Mouse (Mus musculus): ENCODE measurements around the gene Chd5. TPM values are rescaled to one million over a fixed set of nuclear protein-coding genes. Genes with fewer than 3 reads are reported as not detected.
A peak's percentile ranks its signal among the peaks of the same experiment; 100 is the strongest.

The Chd5 gene
- total RNA-seq, 4 experiments from 2014 or later = 0.19 to 0.59 (median 0.27) TPM

DNA sequence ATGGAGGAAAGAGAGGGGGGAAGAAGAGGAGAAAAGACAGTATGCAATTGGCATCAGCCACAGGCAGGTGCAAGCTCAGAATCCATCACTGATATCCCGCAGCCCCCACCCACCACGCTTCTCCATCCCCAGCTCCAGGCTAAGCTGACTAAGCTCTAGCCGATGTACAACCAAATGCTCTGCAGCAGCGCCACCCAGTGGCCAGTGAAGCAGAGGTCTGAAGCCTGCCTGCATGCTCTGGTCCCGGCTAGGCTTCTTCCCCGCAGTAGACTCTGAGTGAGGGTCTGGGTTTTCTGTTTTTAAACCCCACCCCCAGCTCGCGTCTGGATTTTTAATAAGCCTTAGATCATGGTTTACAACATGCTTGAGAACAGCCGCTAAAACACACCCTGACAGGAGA lies 96.4 kb downstream of the Chd5 start:
- DNase-seq (ENCODE audit: low spot score) = peak; percentile 83

DNA sequence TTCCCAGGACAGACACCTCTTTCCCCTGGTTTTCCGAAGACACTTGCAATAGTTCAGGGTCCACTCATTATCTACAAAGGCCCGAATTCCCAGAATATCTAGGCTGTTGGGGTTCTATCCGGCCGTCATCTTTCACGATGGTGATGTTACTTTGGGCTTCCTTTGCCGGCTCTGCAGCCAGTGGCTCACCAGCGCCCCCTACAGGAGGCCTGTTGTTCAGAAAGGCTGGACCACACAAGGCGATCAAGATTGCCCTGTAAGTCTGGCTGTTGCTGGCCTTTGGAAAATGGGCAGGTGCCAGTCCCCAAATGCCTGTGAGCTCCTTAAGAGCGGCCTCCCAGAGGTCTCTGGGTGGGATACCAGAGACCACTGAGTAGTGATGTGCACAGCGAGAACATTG lies 96.8 kb downstream of the Chd5 start:
- DNase-seq (ENCODE audit: low spot score) = peak; percentile 48

Other genes starting within 250 kb of the Chd5 start
- 1 to 10 TPM; 1.1 to 3.2 (median 1.8) TPM for gene Tnfrsf25, start 222.7 kb upstream of the Chd5 start, total RNA-seq (2022)
- 1 to 10 TPM; 2.6 to 3.5 (median 3.0) TPM for gene Espn, start 186.3 kb upstream of the Chd5 start, total RNA-seq (2022)
- gene Hes2, start 179.8 kb upstream of the Chd5 start, total RNA-seq (2022) = not detected
- 10 to 100 TPM; 63.9 to 80.9 (median 69.3) TPM for gene Acot7, start 160.5 kb upstream of the Chd5 start, total RNA-seq (2022)
- gene Gpr153, start 64.4 kb upstream of the Chd5 start, total RNA-seq (2022) = 10 to 100 TPM in 2 of 4 experiments, 1 to 10 TPM in 2; 5.6 to 11.9 (median 9.8) TPM
- not detected for gene Hes3, start 47.0 kb upstream of the Chd5 start, total RNA-seq (2022)
- 10 to 100 TPM; 25.2 to 36.4 (median 30.6) TPM for gene Icmt, start 41.4 kb upstream of the Chd5 start, total RNA-seq (2022)
- 10 to 100 TPM; 29.1 to 63.4 (median 46.1) TPM for gene Rnf207, start 19.7 kb upstream of the Chd5 start, total RNA-seq (2022)
- gene Rpl22, start 12.9 kb upstream of the Chd5 start, total RNA-seq (2022) = 100 to 1,000 TPM; 266 to 327 (median 276) TPM
- 1 to 10 TPM in 2 of 4 experiments, under 1 TPM in 2; 0.82 to 1.2 (median 1.0) TPM for gene Nphp4, start 138.1 kb downstream of the Chd5 start, total RNA-seq (2022)
- gene Kcnab2, start 139.2 kb downstream of the Chd5 start, total RNA-seq (2022) = 1 to 10 TPM; 2.1 to 4.5 (median 3.1) TPM